Mouse (Mus musculus) kidney, adult 2 months (tissue): Measurements from ENCODE around the gene Prkcg.

Experiments
- CTCF ChIP-seq: fragments of 200-500 bp; conservative IDR thresholded peaks from 2 replicates; pipeline ENCODE4 v1.5.1; 2011; ENCODE audit warnings: low read depth, mild to moderate bottlenecking, control low read depth, low read length, moderate library complexity, mixed read lengths; ENCODE audit not compliant: insufficient read depth, insufficient read length
- POLR2A ChIP-seq: fragments of 200-500 bp; IDR thresholded peaks from one replicate; pipeline ENCODE4 v1.6.1; 2011; ENCODE audit warnings: low read depth, low read length, control low read depth

- TF ChIP-seq CTCF (no peak), POLR2A (no peak)
Observed at GRCm38 (mm10) chr7:3343861-3344260, 54.9 kb downstream of the Prkcg start.
